Mouse (Mus musculus) myocyte (in vitro differentiated cells): ENCODE results near the gene H2-Eb2.

ENCODE experiments used
- CEBPB ChIP-seq: IDR thresholded peaks from 2 replicates; pipeline ENCODE4 v1.6.1; 2011; ENCODE audit warnings: mild to moderate bottlenecking, moderate library complexity; ENCODE audit not compliant: poor library complexity, insufficient read depth, severe bottlenecking
- POLR2A ChIP-seq: IDR thresholded peaks from one replicate; pipeline ENCODE4 v1.6.1; 2011; ENCODE audit warnings: low read depth, mild to moderate bottlenecking, control low read depth, moderate library complexity; ENCODE audit not compliant: insufficient read length
- POLR2AphosphoS2 ChIP-seq: IDR thresholded peaks from one replicate; pipeline ENCODE4 v1.6.1; 2011; ENCODE audit warnings: low read depth, control low read depth; ENCODE audit not compliant: insufficient read length
- USF1 ChIP-seq: IDR thresholded peaks from one replicate; pipeline ENCODE4 v1.6.1; 2011; ENCODE audit warnings: low read depth, mild to moderate bottlenecking, control low read depth, moderate library complexity

DNA sequence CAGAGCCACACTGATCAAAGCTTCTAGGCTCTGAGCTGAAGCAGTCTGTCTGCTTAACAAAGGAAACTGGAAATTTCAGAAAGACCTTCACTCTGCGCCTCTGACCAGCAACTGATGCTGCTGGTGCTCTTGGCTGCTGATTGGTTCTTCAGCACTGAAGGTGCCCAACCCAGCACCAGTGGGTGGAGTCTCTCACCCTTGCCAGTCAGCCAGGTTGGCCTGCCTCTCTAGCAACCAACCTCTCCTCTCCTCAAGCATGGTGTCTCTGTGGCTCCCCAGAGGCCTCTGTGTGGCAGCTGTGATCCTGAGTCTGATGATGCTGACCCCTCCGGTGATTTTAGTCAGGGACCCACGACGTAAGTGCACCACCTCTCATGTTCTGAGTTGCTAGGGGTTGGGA is at the start of gene H2-Eb2:
- TF ChIP-seq POLR2A (no peak), POLR2AphosphoS2 (no peak), USF1 (no peak), CEBPB (no peak)
